Mouse (Mus musculus) monocyte, adult 2 months (primary cell): ENCODE data around the gene Hils1.
"Not testable (repeated sequence)": the region's sequence is repeated elsewhere in the genome, so short reads cannot be mapped to it uniquely, and the experiment has no call there.

Experiments used
- DNase-seq, 2 experiments: peaks; one replicate each; pipeline ENCODE4 v3.0.0; 2022; ENCODE audit warnings: low spot score in 2 of 2, low read depth in 1 of 2

Hils1 gene

DNA sequence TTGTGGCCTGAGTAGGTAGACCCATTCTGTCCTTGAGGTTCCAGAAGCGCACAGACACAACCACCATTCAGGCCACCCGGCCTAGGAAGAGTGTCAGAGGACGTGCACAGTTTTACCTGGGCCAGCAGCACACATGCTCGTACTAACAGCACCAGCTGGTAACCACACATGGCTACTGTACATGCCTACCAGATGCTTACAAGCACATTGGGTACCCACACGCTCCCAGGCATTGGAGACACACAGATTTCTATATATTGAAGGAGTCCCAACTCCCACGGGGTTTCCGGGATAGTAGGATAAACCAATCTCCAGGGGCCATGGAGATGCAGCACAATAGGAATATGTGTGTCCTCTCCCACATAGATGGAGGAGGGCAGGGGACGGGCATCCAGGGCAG lies 35.3 kb downstream of the Hils1 start:
- DNase-seq: no peak

- no peak for DNase-seq
These were observed 36.9 kb downstream of the Hils1 start for GRCm38 (mm10) chr11:95004136-95004936.

DNA sequence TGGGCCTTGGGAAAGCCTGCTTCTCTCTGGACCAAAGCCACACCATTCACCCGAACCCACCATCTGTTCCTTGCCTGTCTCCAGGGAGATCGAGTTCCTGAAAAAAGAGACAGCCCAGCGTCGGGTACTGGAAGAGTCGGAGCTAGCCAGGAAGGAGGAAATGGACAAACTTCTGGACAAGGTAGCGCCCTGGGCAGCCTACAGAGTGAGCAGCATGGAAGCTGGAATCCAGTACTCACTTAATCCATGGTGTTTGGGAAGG lies 37.5 kb downstream of the Hils1 start:
- DNase-seq: no peak

DNA sequence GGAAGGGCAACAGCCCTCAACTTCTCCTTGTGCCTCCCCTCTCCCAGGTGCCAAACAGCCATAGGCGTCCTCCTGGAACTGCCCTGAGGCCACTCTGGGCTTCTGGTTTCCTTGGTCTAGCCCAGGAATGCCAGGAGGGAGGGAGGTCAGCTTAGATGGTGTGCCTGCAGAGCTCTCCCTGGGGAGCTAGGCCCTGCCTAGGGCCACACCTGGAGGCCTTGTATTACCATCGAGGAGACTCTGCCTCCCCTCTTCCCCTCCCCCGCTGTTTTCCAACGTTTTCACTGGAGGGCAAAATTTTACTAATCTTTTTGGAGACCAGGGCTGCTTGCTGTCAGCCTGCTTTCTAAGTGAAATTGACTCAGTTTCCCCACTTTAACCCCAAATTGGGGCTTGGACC lies 38.6 kb downstream of the Hils1 start:
- DNase-seq: no peak

GRCm38 (mm10) chr11:95006525-95007219 lies 39.3 kb downstream of the Hils1 start:
- DNase-seq: peak in 1 of 2 experiments; percentile 58

DNA sequence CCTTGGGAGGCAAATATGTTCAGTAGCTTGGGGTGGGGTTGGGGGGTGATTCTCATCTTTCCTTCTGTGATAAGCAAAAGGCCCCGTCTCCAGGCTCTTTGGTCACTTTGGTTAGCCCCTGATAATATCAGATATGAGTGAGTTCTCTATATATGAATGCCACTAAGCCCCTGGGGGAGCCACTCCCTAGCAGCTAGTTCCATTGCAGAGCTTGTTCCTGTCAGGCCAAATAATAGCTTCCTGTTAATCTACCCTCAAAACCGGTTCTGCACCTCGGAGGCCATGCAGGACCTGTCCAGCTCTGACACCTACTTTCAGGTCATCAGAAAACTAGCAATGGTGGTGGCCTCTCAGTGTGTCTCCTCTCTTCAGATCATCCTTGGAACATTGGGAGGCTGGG lies 40.0 kb downstream of the Hils1 start:
- DNase-seq: no peak

- no peak for DNase-seq
These were observed 41.6 kb downstream of the Hils1 start for GRCm38 (mm10) chr11:95008661-95009628.

GRCm38 (mm10) chr11:95009629-95010014 lies 42.2 kb downstream of the Hils1 start, which contains the start of gene Samd14:
TSS of gene Samd14 (plus strand) at chr11:95009879.
- no peak for DNase-seq

GRCm38 (mm10) chr11:95010141-95010739 lies 42.8 kb downstream of the Hils1 start:
- no peak for DNase-seq

- not testable (repeated sequence) for DNase-seq
These were observed 43.5 kb downstream of the Hils1 start for GRCm38 (mm10) chr11:95010841-95011403.

DNA sequence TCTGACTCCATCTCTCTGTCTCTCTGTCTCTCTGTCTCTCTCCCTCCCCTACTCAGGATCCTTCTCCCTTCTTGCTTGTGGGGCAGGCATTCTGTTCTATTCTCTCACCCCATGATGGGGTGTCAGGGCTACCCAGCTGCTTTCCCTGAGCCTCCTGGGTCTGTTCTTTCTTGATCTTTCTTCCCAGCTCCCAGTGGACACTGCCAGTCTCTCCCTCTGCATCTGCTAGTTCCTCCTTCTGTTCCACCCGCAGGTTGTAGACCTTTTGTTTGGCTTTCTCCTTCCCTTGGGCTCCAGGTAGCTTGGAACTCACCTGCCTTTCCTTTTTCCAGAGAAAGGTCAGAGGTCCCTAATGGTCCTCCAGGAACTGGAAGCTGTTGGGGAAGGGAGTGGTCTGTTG lies 44.0 kb downstream of the Hils1 start:
- DNase-seq: no peak

GRCm38 (mm10) chr11:95012075-95012474 lies 44.7 kb downstream of the Hils1 start:
- no peak for DNase-seq

DNA sequence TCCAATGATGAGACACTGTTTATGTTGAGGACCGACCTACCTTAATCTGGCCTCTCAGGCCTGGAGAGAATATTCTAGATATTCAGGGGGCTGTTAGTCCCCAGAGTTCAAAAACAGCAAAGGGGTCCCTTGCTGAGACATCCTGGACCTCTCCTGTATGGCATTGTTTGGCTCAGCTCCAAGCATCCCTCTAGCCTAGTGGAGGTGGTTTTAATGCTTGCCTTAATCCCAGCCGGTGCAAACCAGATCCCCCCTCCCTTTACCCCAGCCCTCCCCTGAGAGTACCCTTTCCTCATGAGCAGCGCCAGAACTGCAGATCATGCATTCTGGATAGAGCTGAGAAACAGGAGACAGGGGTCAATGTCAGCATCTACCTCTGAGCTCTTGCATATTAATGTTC lies 45.1 kb downstream of the Hils1 start:
- no peak for DNase-seq

DNA sequence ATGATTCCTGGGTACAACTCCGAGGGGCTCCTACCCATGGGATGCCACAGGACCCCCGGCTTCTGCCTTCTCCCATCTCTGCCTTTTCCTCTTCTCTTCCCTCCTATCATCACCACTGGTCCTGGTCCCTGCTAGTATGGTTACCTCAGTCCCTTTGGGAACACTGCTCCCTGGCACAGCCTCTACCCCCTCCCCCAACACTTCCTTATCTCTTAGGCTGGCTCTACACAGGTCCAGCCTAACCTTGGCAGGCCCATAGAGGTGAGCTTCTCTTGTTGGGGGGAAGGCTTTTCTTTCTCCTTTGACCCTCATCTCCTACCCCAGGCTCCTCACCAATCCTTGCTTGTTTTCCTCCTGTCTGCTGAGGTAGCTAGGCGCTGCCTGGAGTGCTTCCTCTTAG lies 48.1 kb downstream of the Hils1 start:
- no peak for DNase-seq
